ENCODE assay signal across 25 mouse cellular contexts in genomic region chr14:34517959-34518544, GRCm38 (mm10). TPM values are rescaled to one million over a fixed set of nuclear protein-coding genes. Genes with fewer than 3 reads are reported as not detected.
A peak's percentile ranks its signal among the peaks of the same experiment; 100 is the strongest.
DNase-seq lines count a peak whose midpoint lies in the region; ATAC-seq and TF ChIP-seq lines count a peak whose summit lies in the region.
"Had no signal": no experiment of that assay in that cellular context is flagged by ENCODE, and none has a peak within 500 bp of the region (broad histone marks: within the 10 kb centered on the region; RNA-seq: fewer than 3 reads in every experiment).

No protein-coding gene starts in this region.

- no peak for DNase-seq in heart, postnatal 0 days (ENCODE audit: low spot score)
- no peak for DNase-seq in heart, adult 9 months (ENCODE audit: low spot score in 2 of 2)
- DNase-seq in kidney, postnatal 14 days = peak; percentile 18
- no peak for DNase-seq in kidney, postnatal 4 days
- DNase-seq in cerebellum, adult 8-10 months = no peak
- DNase-seq in frontal cortex, postnatal 14 days (ENCODE audit: low spot score in 2 of 2) = no peak
- DNase-seq: adrenal gland, postnatal 14 days; cerebellum, adult 11-12 months; cerebellum, postnatal 10 days; embryo, embryonic 11 days; gastrocnemius, postnatal 14 days had no signal

- H3K36me3 ChIP-seq in heart, postnatal 0 days (replicated peaks; ENCODE audit: control insufficient read depth, insufficient read depth, low read length) = no peaks in the 10 kb centered on the region
- H3K36me3 ChIP-seq: embryonic facial prominence, embryonic 15.5 days; forebrain, embryonic 10.5 days; heart, embryonic 15.5 days; hindbrain, embryonic 15.5 days had no signal

- 61% methylated on average over 8 of the region's 8 CpGs for WGBS in heart, postnatal 0 days

- H3K4me1 ChIP-seq in heart, postnatal 0 days (ENCODE audit: control insufficient read depth, insufficient read depth) = no peaks in the 10 kb centered on the region; the same call in 1 of the 2 replicates
- H3K4me1 ChIP-seq: forebrain, embryonic 10.5 days; hindbrain, embryonic 15.5 days had no signal

- no peak overlapping the region for H3K4me2 ChIP-seq in heart, postnatal 0 days (ENCODE audit: low read depth, low read length)
- H3K4me2 ChIP-seq: embryonic facial prominence, embryonic 15.5 days; heart, embryonic 11.5 days; heart, embryonic 15.5 days; hindbrain, embryonic 15.5 days had no signal

- H3K9me3 ChIP-seq in heart, postnatal 0 days (replicated peaks; ENCODE audit: control insufficient read depth, low read length) = no peaks in the 10 kb centered on the region
- H3K9me3 ChIP-seq: embryonic facial prominence, embryonic 15.5 days; forebrain, embryonic 10.5 days; heart, embryonic 15.5 days; hindbrain, embryonic 15.5 days had no signal

- no peak overlapping the region for H3K9ac ChIP-seq in heart, postnatal 0 days (replicated peaks; ENCODE audit: low read depth, low read length)
- H3K9ac ChIP-seq: embryonic facial prominence, embryonic 15.5 days; heart, embryonic 15.5 days; hindbrain, embryonic 15.5 days had no signal

- H3K27me3 ChIP-seq in heart, postnatal 0 days (ENCODE audit: control insufficient read depth, insufficient read depth, low read length) = peaks cover 14% of the 10 kb centered on the region; the same call in 1 of the 2 replicates
- H3K27me3 ChIP-seq: embryonic facial prominence, embryonic 15.5 days; hindbrain, embryonic 15.5 days had no signal

- ATAC-seq in heart, postnatal 0 days (ENCODE audit: insufficient read depth, low read depth) = no peak
- peak; percentile 46 for ATAC-seq in granulocyte monocyte progenitor cell, adult 5-6 weeks (replicated peaks; ENCODE audit: poor library complexity, severe bottlenecking)
- ATAC-seq: forebrain, embryonic 14.5 days; intestine, embryonic 16.5 days had no signal

- 0 out of 2 replicates have a peak overlapping the region, but pooled peaks have one; percentile 35 for H3K27ac ChIP-seq in heart, postnatal 0 days (ENCODE audit: low read depth)
- H3K27ac ChIP-seq: embryonic facial prominence, embryonic 15.5 days; forebrain, embryonic 10.5 days; heart, embryonic 15.5 days; hindbrain, embryonic 15.5 days had no signal

- TF ChIP-seq CTCF in heart, postnatal 0 days (IDR thresholded peaks at IDR 0.05; ENCODE audit: low read depth) = no peak

- no peak overlapping the region for H3K4me3 ChIP-seq in heart, postnatal 0 days (ENCODE audit: low read depth, low read length)
- H3K4me3 ChIP-seq: embryonic facial prominence, embryonic 15.5 days; erythroblast, embryonic 14.5 days; forebrain, embryonic 10.5 days; heart, embryonic 15.5 days; hindbrain, embryonic 15.5 days had no signal

- no peak for TF ChIP-seq EP300 in heart, postnatal 0 days (IDR thresholded peaks at IDR 0.05; ENCODE audit: low read depth)

RNA-seq across cellular contexts. Expression of gene 9230112D13Rik, which starts 4.5 kb away (rescaled TPM):
- total RNA-seq in heart, postnatal 0 days (2014; rRNA removed; ENCODE audit: low replicate concordance) = not detected in 2 replicates
- polyA plus RNA-seq in heart, postnatal 0 days (2015; fragmentation: Nextera tagmentation; extraction: Ambion mirVana) = not detected in 2 replicates
- not detected in 2 replicates for total RNA-seq in granulocyte monocyte progenitor cell, adult 5-6 weeks (2014; fragmentation: Nextera tagmentation)
- total RNA-seq in granulocyte monocyte progenitor cell, adult 5-6 weeks (2017) = not detected in 2 replicates
- total RNA-seq: adrenal gland, adult 18-20 months; adrenal gland, postnatal 14 days; ES-E14; gastrocnemius, postnatal 14 days; heart, postnatal 25 days had no signal
- polyA plus RNA-seq: embryonic facial prominence, embryonic 11.5 days; embryonic facial prominence, embryonic 15.5 days; forebrain, embryonic 10.5 days; forebrain, embryonic 14.5 days; heart, embryonic 11.5 days; heart, embryonic 15.5 days; hindbrain, embryonic 11.5 days; hindbrain, embryonic 15.5 days; intestine, embryonic 16.5 days had no signal

RNA-seq across cellular contexts. Expression of gene Bmpr1a, which starts 14.9 kb away (rescaled TPM):
- 99.5 and 130 TPM in 2 replicates for total RNA-seq in heart, postnatal 0 days (2014; rRNA removed; ENCODE audit: low replicate concordance)
- 37.2 and 38.6 TPM in 2 replicates for polyA plus RNA-seq in heart, postnatal 0 days (2015; fragmentation: Nextera tagmentation; extraction: Ambion mirVana)
- not detected in 2 replicates for total RNA-seq in granulocyte monocyte progenitor cell, adult 5-6 weeks (2014; fragmentation: Nextera tagmentation)
- total RNA-seq in granulocyte monocyte progenitor cell, adult 5-6 weeks (2017) = 0.04 and 0.46 TPM in 2 replicates
- polyA plus RNA-seq: erythroblast, embryonic 14.5 days had no signal

Comparison
In these comparisons a context has a peak if more than half of its experiments do, and no peak if none do; other contexts are left out.
1. RNA of gene Bmpr1a, which starts 14.9 kb away (total RNA-seq): 99.5 to 130 TPM in heart, postnatal 0 days; 0.04 to 0.46 TPM in granulocyte monocyte progenitor cell, adult 5-6 weeks; every median in the first group is over 10 times any median in the second.